1 mouse cellular context compared by ENCODE assay signal in genomic region chr8:117178039-117178438, GRCm38 (mm10).
TF ChIP-seq lines count a peak whose summit lies in the region.

No protein-coding gene starts in this region.

TF ChIP-seq in CH12.LX, 34 proteins besides CTCF, POLR2A, EP300 and RAD21:
- TF ChIP-seq KAT2A (IDR thresholded peaks at IDR 0.05; ENCODE audit: insufficient replicate concordance, low read length), result no peak
- TF ChIP-seq ELF1 (IDR thresholded peaks at IDR 0.05; ENCODE audit: low read depth, low read length), result no peak
- TF ChIP-seq USF1 (IDR thresholded peaks at IDR 0.05; ENCODE audit: low read depth, low read length), result no peak
- TF ChIP-seq CHD2 (IDR thresholded peaks at IDR 0.05; ENCODE audit: low read length), result no peak
- no peak for TF ChIP-seq MYC (IDR thresholded peaks at IDR 0.05; ENCODE audit: low read depth, low read length)
- TF ChIP-seq NELFE (IDR thresholded peaks at IDR 0.05; ENCODE audit: low read depth, low read length), result no peak
- TF ChIP-seq PAX5 (IDR thresholded peaks at IDR 0.05; ENCODE audit: low read length), result no peak
- no peak for TF ChIP-seq USF2 (conservative IDR thresholded peaks at IDR 0.05; ENCODE audit: low read depth, low read length)
- no peak for TF ChIP-seq E2F4 (IDR thresholded peaks at IDR 0.05; ENCODE audit: insufficient replicate concordance, low read depth, low read length)
- TF ChIP-seq HCFC1 (IDR thresholded peaks at IDR 0.05; ENCODE audit: low read depth, low read length), result no peak
- TF ChIP-seq SMC3 (IDR thresholded peaks at IDR 0.05; ENCODE audit: low read depth, low read length), result no peak
- no peak for TF ChIP-seq MAX (IDR thresholded peaks at IDR 0.05; ENCODE audit: low read length)
- TF ChIP-seq MEF2A (IDR thresholded peaks at IDR 0.05; ENCODE audit: borderline replicate concordance, low read depth, low read length), result no peak
- no peak for TF ChIP-seq MXI1 (IDR thresholded peaks at IDR 0.05; ENCODE audit: low read depth, low read length)
- TF ChIP-seq NRF1 (IDR thresholded peaks at IDR 0.05; ENCODE audit: low read depth, low read length), result no peak
- TF ChIP-seq MAZ (IDR thresholded peaks at IDR 0.05; ENCODE audit: low read depth, low read length), result no peak
